Mouse (Mus musculus) cerebellum, postnatal 25 days (tissue): ENCODE data around the gene Ddn.

Experiments used
- DNase-seq, 2 experiments: peaks; one replicate each; pipeline ENCODE4 v3.0.0; 2021; ENCODE audit warnings: mixed read lengths in 2 of 2

The Ddn gene

GRCm38 (mm10) chr15:98772511-98773211 lies 36.6 kb downstream of the Ddn start:
- no peak for DNase-seq

DNA sequence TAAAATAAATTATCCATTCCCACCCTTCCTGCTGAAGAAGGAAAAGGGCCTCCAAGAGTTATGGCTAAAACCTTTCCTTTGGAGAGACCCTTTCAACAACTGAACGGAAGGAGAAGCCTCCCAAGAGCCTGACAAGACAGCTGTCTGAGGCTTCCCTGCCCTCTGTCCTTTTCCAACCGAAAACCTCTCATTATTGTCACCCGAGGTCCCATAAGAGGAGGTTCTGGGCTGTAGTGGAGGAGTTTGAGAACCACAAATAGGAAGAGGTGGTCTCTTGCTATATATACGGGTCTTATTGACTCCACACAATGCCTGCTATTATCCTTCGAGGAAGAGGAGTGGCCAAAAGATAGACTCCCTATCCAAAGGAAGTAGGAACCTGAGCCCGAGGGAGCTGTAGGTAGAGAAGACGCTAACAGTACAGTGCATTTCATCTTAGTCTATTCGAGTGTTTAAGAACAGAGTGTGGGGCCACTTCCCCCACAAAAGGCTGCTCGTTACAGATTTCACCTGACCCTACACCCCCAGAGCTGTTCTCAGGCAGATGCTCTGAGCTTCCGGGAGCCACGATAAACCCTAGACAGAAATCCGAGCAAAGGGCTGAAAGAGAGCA lies 37.4 kb downstream of the Ddn start:
- no peak for DNase-seq

DNA sequence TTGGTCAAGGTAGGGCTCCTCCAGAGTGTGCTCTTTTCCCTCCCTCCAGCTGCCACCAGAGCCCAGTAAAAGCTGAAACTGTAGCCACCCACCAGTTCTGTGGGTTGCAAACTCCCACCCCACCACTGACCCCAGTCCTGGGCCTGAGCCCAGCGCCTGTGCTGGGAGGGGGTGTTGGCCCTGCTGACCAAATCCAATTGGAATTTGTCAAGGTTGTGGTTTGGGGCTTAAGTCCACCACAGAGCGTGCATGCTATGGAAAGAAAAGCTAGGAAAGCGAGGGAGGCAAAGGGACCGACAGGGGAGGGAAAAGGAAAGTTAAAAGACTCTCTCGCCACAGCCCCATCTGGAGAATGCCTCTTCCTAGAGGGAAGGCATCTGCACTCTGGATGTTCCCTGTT lies 41.0 kb downstream of the Ddn start:
- no peak for DNase-seq

DNA sequence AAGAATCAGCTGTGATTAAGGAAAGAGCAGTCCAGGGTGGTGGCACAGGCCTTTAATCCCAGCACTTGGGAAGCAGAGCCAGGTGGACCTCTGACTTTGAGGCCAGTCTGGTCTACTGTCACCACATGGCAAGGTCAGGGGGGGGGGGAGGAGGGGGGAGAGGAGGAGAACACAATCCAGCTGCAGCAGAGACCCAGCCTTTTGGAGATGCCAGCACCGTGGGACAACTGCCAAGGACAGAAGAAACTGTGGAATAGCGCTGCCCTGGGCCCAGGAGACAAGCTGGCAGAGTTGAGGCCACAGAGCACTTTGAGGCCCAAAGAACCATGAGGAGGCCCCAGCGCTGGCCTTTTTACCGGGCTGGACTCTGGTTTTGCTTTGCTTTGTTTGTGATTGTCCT lies 43.4 kb downstream of the Ddn start:
- no peak for DNase-seq

- DNase-seq = peak; percentile 96 to 97
Measured at GRCm38 (mm10) chr15:98762670-98763529, 46.4 kb downstream of the Ddn start, which contains the start of gene Arf3. Arf3 (minus strand) TSS chr15:98763214.

- DNase-seq = peak; percentile 78 to 85
Measured at GRCm38 (mm10) chr15:98762201-98762621, 47.1 kb downstream of the Ddn start.

GRCm38 (mm10) chr15:98754125-98754524 lies 55.2 kb downstream of the Ddn start:
- no peak for DNase-seq
